Comparison of ENCODE assay signal across 8 mouse cellular contexts in the genomic region with DNA sequence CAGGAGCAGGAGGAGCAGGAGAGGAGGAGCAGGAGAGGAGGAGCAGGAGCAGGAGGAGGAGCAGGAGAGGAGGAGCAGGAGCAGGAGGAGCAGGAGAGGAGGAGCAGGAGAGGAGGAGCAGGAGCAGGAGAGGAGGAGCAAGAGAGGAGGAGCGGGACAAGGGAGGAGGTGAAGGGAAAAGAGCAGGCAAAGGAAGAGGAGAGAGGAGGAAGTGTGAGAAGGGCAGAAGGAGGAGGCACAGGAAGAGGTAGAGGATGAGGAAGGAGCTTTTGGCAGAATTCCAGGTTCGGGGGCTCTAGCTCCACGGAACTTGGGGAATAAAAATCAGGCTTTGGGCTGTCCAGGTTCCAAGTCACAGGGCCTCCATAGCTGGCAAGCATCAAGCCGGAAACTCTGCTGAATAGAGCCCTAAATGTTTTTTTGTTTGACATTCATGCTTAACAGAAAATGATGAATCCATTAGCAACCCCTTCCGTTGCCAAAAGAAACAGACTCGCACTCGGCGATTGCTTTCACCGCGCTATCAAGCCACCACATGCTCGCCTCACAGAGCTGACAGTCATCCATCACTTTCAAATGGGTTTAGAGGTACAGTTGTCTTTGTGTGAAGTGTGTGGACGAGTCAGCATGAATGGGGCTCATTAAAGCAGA.
DNase-seq lines count a peak whose midpoint lies in the region; ATAC-seq and TF ChIP-seq lines count a peak whose summit lies in the region.
"Had no signal": no experiment of that assay in that cellular context is flagged by ENCODE, and none has a peak within 500 bp of the region (broad histone marks: within the 10 kb centered on the region; RNA-seq: fewer than 3 reads in every experiment).

No protein-coding gene starts in this region.

- TF ChIP-seq POLR2A in MEL (IDR thresholded peaks at IDR 0.05; ENCODE audit: control insufficient read depth in 1 of 2, insufficient read depth in 1 of 2, low read depth in 1 of 2, low read length in 2 of 2, poor library complexity in 1 of 2), result no peak

- intact Hi-C loops in left cerebral cortex, postnatal 36 days (cut with DNase I), result loop anchor here (5.0 kb wide), 1 partner anchor 97 kb away; no protein-coding TSS in a partner anchor

- peak overlapping the region; percentile 41 for H3K4me2 ChIP-seq in hindbrain, embryonic 15.5 days
- H3K4me2 ChIP-seq in stomach, embryonic 14.5 days (replicated peaks; ENCODE audit: low read depth, low read length), result peak overlapping the region; percentile 26

- no peak for TF ChIP-seq EP300 in MEL (IDR thresholded peaks at IDR 0.05; ENCODE audit: low read depth in 1 of 2, low read length in 2 of 2)

- no peaks in the 10 kb centered on the region for H3K36me3 ChIP-seq in MEL (ENCODE audit: control insufficient read depth in 1 of 2, insufficient read depth in 2 of 2, low read length in 2 of 2)
- H3K36me3 ChIP-seq in hindbrain, embryonic 15.5 days, result no peaks in the 10 kb centered on the region
- no peaks in the 10 kb centered on the region for H3K36me3 ChIP-seq in stomach, embryonic 14.5 days (ENCODE audit: control insufficient read depth, insufficient read depth, low read length)

- ATAC-seq in hindbrain, embryonic 15.5 days (ENCODE audit: low FRiP score, low read depth), result peak; percentile 91
- ATAC-seq in stomach, embryonic 14.5 days (ENCODE audit: insufficient number of reproducible peaks, insufficient read depth, low FRiP score, low read depth), result peak; percentile 80; the same call in 1 of the 2 replicates

- 14% methylated on average over 12 of the region's 12 CpGs for WGBS in hindbrain, embryonic 15.5 days
- WGBS in stomach, embryonic 14.5 days, result 7% methylated on average over 12 of the region's 12 CpGs

- no peaks in the 10 kb centered on the region for H3K4me1 ChIP-seq in MEL (ENCODE audit: control insufficient read depth in 1 of 2, insufficient read depth in 2 of 2, low read length in 2 of 2)
- peaks cover 15% of the 10 kb centered on the region; the same call in 1 of the 2 replicates for H3K4me1 ChIP-seq in hindbrain, embryonic 15.5 days (replicated peaks)
- no peaks in the 10 kb centered on the region for H3K4me1 ChIP-seq in stomach, embryonic 14.5 days (ENCODE audit: control insufficient read depth, insufficient read depth, low read length)

- TF ChIP-seq RAD21 in MEL (IDR thresholded peaks at IDR 0.05; ENCODE audit: low read depth, low read length), result no peak

- no peaks in the 10 kb centered on the region for H3K9me3 ChIP-seq in MEL (replicated peaks; ENCODE audit: insufficient read depth, low read length)
- no peaks in the 10 kb centered on the region for H3K9me3 ChIP-seq in hindbrain, embryonic 15.5 days
- no peaks in the 10 kb centered on the region for H3K9me3 ChIP-seq in stomach, embryonic 14.5 days (ENCODE audit: control insufficient read depth, low read depth, low read length)

- no peak overlapping the region for H3K27ac ChIP-seq in MEL (ENCODE audit: control insufficient read depth, low read depth, low read length)
- H3K27ac ChIP-seq in hindbrain, embryonic 15.5 days (replicated peaks), result no peak overlapping the region
- peak overlapping the region; percentile 39; the same call in 1 of the 2 replicates for H3K27ac ChIP-seq in stomach, embryonic 14.5 days (ENCODE audit: low read length)

- H3K79me2 ChIP-seq in MEL (ENCODE audit: control insufficient read depth, insufficient read depth, low read length, poor library complexity), result no peaks in the 10 kb centered on the region

- H3K9ac ChIP-seq in MEL (ENCODE audit: control insufficient read depth, low read depth, low read length, poor library complexity, severe bottlenecking), result no peak overlapping the region
- H3K9ac ChIP-seq in hindbrain, embryonic 15.5 days, result no peak overlapping the region
- H3K9ac ChIP-seq in stomach, embryonic 14.5 days (replicated peaks; ENCODE audit: low read depth, low read length), result no peak overlapping the region

- DNase-seq in A20 (ENCODE audit: low read depth, low spot score) (peak; percentile 3), MEL (ENCODE audit: low read depth, low spot score) (peak; percentile 3)
- peak; percentile 89 for DNase-seq in fibroblast of lung, adult 2 months (ENCODE audit: low read depth)
- peak; percentile 10 to 14 for DNase-seq in left cerebral cortex, postnatal 36 days (ENCODE audit: low spot score in 2 of 2)
- DNase-seq in testis, postnatal 10 days (ENCODE audit: low spot score), result no peak

- no peaks in the 10 kb centered on the region; a peak in 1 of 4 replicates for H3K27me3 ChIP-seq in MEL (ENCODE audit: control insufficient read depth in 1 of 2, insufficient read depth in 2 of 2, low read length in 2 of 2)
- no peaks in the 10 kb centered on the region for H3K27me3 ChIP-seq in hindbrain, embryonic 15.5 days
- no peaks in the 10 kb centered on the region for H3K27me3 ChIP-seq in stomach, embryonic 14.5 days (ENCODE audit: control insufficient read depth, insufficient read depth, low read length)

- TF ChIP-seq CTCF in MEL (IDR thresholded peaks at IDR 0.05 in 2 of 3, conservative IDR thresholded peaks at IDR 0.05 in 1 of 3; ENCODE audit: control insufficient read depth in 1 of 3, insufficient read depth in 1 of 3, low read depth in 2 of 3, low read length in 3 of 3, poor library complexity in 1 of 3, severe bottlenecking in 1 of 3), result no peak

- no peak overlapping the region for H3K4me3 ChIP-seq in MEL (ENCODE audit: control insufficient read depth in 1 of 2, insufficient read depth in 1 of 2, low read depth in 2 of 2, low read length in 2 of 2)
- H3K4me3 ChIP-seq in hindbrain, embryonic 15.5 days, result no peak overlapping the region
- no peak overlapping the region; the same call in 1 of the 2 replicates for H3K4me3 ChIP-seq in stomach, embryonic 14.5 days (ENCODE audit: low read depth, low read length)
- H3K4me3 ChIP-seq: erythroblast, embryonic 14.5 days had no signal

TF ChIP-seq in MEL, 35 proteins besides CTCF, POLR2A, EP300 and RAD21:
- TF ChIP-seq JUND (IDR thresholded peaks at IDR 0.05; ENCODE audit: low read depth, low read length), result no peak
- no peak for TF ChIP-seq SMC3 (IDR thresholded peaks at IDR 0.05; ENCODE audit: low read depth, low read length)
- TF ChIP-seq E2F4 (IDR thresholded peaks at IDR 0.05; ENCODE audit: borderline replicate concordance, low read depth, low read length), result no peak
- no peak for TF ChIP-seq TCF12 (IDR thresholded peaks at IDR 0.05; ENCODE audit: low read depth, low read length)
- TF ChIP-seq MAFK (IDR thresholded peaks at IDR 0.05; ENCODE audit: borderline replicate concordance, low read depth, low read length), result no peak
- no peak for TF ChIP-seq MAZ (IDR thresholded peaks at IDR 0.05; ENCODE audit: low read depth, low read length)
- no peak for TF ChIP-seq MYC (IDR thresholded peaks at IDR 0.05; ENCODE audit: low read depth, low read length)
- no peak for TF ChIP-seq POLR2AphosphoS5 (IDR thresholded peaks at IDR 0.05; ENCODE audit: borderline replicate concordance, low read depth, low read length)
- no peak for TF ChIP-seq ZC3H11A (IDR thresholded peaks at IDR 0.05; ENCODE audit: low read depth, low read length)
- TF ChIP-seq UBTF (IDR thresholded peaks at IDR 0.05; ENCODE audit: borderline replicate concordance, insufficient read depth, low read depth, low read length), result no peak
- no peak for TF ChIP-seq BHLHE40 (IDR thresholded peaks at IDR 0.05; ENCODE audit: borderline replicate concordance, low read depth, low read length)
- no peak for TF ChIP-seq TBP (IDR thresholded peaks at IDR 0.05; ENCODE audit: low read depth, low read length)
- TF ChIP-seq RCOR1 (IDR thresholded peaks at IDR 0.05; ENCODE audit: low read depth, low read length), result no peak
